Mouse (Mus musculus) monocyte, adult 5-6 weeks (primary cell): ENCODE data around the gene Dab1. TPM values are rescaled to one million over a fixed set of nuclear protein-coding genes. Genes with fewer than 3 reads are reported as not detected.

ENCODE experiments used
- ATAC-seq: fragments of 153-309, 156-312 bp; replicated peaks from 2 replicates; pipeline ENCODE4 v1.8.0; 2017; ENCODE audit warnings: mild to moderate bottlenecking; ENCODE audit not compliant: low TSS enrichment, insufficient number of reproducible peaks, severe bottlenecking, poor library complexity, low FRiP score
- total RNA-seq: library from RNA; stranded (forward); fragments of 200-1000, 200-491, 200-594 nt; gene quantifications from 3 replicates; pipeline ENCODE4 v1.2.3, GENCODE M21; 2017

The Dab1 gene
- total RNA-seq = not detected in 3 replicates

DNA sequence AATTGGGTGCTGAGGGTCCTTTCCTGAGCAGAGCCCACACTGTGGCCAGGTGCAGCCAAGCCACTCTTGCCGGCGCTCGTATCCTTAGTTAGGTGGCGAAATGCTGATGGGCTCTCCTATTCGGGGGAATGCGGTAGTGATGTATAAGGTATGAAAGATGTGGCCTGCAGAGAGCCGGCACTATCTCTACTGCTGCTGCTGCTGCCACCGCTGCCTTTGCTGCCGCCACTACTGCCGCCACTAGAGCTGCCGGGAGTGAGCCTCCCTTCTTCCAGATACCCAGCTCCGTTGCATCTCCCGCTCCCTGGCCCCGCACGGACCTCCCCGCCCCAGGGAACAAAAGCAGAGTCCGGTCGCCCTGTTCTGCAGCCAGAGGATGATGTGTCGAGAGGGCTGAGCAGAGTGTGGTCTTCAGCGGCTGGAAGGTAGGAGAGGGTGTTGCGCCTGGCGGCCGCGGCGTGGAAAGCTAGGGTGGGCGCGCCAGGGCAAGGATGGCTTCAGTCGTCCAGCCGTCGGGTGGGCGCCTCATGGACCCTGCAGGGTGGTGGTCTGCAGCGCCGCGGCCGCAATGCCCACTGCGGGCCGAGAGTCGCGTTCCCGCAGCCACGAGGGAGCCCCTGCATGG, at the start of gene Dab1:
Dab1 (plus strand) TSS at position 39 of the 625 bp plus-strand sequence.
- no peak for ATAC-seq

DNA sequence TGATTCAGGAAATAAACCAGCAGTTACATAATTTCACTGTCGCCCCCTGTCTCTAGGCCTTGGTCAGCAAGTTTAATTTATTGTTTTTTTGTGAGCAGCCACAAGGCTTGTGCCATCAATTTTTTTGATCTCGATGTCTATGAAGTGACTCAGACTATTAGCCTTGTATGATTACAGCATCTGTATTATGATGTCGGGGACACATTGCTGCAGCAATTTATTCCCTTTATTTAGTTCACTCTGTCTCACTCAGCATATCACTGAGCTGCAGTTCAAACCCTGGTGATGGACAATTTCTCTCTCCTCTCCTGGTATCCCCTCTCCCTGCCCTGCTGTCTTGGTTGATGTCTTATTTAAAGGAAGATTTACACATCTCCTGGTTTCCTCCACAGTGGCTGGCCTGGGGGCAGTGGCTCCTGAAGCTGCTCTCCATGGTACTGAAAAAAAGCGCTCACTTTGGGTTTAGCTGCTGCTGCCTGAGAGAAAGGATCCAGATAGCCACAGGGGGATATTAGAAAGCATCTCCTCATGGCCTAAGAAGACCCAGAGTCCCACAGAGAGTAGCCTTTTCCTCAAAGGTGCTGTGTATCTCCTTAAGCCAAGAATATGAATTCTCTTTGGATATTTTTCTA, 47.3 kb upstream of the Dab1 start:
- no peak for ATAC-seq

DNA sequence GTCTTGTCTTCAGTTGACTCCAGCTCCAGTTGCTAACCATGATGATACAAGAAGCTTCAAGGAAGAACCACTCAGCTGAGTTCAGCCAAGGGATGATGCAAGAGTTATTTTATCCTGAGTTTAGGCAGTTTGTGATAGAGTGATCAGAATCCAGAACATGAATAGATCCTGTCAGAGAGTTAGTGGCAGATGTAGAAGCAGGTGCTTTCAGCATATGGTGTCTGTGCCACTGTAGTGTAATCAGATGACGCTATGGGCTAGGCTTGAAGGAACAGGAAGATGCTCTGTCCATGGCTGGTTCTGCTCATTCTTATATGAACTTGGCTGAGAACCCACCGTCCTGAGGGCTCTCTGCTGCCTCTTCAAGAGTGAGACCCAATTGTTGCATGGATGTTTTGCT, 43.6 kb upstream of the Dab1 start:
- ATAC-seq = no peak

DNA sequence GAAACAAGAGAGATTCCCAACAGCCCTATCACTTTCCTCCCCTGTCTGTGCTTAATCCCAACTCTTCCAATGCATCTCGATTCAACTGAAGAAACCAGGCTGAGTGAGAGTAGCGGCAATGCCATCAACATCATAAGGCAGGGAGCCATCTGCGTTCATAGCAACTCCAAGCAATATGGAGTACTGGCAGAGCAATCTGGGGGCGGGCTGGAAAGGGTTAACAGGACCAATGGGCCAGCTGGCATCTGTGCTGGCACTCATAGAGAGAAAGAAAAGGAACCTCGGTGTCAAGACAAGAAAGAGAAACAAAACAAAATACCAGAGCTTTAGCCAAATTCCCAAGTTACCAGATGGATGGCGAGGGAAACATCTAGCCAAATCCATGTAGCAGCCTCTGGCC, 42.9 kb upstream of the Dab1 start:
- ATAC-seq = no peak

DNA sequence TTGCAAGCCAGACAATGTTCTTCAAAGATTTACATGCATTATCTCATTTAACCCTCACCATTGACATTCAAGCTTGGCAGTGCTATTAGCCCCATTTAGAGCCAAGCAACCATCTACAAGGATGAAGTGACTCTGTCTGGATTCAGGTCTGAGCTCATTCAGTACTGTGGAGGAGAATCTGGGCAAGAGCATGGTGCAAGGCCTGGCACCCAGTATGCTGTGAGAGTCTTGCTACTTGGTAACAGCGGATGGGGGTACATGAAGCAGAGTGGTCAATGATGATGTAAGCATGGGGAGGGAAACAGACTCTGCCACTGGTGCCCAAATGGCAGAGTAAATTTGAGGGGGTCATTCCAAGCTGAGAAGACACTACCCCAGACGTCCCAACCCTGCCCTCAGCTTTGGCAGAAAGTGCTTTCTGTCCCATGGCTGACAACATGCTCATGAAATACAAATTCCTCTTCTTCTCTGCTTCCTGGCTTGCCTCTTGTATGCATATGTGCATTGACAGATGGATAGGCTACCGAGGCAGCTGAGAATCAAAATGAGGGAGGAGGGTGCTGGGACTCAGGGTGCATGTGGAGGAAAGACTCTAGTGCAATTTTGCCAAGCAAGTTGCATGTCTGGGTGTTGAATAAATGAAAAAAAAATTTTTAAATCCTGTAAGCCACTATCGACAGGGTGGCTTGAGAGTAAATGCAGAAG, 41.9 kb upstream of the Dab1 start:
- ATAC-seq = no peak

DNA sequence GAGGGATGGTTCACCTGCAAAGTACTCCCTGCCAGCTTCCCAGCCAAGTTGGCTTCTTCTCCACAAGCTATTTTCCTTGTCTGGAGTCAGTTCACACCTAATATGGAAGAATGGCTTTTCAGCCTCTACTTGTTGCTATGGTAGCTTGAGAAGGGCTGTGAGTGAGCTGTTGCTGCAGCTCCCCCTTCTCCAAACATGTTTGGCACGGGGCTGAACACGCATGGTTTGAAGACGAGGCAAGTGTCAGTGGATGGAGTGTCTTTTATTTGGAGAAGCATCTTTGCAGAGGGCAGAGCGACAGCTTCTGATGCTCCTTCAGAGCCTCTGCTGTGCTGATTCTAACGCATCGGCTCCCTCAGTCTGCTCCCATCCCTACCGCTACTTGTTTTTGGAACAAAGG, 41.3 kb upstream of the Dab1 start:
- no peak for ATAC-seq

DNA sequence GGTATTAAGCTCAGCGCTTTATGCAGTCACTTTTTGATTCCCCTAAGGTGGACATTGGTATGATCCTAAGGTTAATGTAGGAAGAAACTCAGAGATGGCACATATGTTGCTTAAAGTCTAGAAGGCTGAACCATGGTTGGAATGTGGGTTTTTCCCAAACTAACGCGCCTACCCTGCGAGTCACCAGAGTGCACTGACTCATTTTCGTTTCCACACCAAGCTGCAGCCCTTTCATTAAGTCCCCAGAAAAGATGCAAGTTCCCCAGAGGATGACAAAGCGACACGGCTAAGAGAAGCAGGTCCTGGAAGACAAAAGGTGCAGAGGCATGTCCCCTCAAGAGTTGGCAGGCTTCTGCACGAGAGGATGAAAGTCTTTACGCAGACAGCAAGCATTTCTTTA, 39.1 kb upstream of the Dab1 start:
- ATAC-seq = no peak

DNA sequence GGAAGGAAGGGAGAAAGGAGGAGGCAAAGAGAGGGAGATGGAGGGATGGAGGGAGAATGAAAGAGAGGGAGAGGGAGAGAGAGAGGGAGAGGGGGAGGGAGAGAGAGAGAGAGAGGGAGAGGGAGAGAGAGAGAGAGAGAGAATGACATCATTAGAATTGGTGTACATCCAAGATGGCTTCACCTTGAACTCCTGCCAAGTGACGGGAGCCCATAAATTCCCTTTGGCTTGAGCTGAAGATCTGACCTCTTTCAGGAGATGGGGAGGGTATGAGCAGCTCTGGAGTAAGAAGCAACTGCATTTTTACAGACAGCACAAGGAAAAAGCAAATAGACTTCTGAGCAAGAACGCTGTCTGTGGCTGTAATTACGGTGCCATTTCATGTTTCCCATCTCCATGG, 4.1 kb upstream of the Dab1 start:
- ATAC-seq = no peak

DNA sequence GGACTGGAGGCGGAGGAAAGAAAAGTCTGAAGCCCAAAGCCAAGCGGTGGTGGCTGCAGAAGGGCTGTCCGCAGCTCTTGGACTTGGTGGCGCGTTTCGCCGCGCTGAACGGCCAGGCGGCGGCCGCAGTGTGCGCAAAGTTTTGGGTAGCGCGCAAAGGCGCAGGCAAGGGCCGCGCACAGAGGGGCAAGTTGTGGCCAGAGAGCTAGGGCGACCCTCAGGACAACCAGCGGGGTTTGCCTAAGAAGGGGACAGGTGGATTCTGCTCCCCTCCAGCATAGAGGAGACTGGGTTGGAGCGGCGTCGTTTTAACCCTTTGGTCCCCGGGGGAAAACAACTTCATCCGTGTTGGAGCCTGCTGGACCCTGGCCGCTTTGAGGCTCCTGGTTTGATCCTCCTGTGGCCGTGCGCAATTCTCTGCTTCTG, 800 bp downstream of the Dab1 start:
- ATAC-seq = no peak

DNA sequence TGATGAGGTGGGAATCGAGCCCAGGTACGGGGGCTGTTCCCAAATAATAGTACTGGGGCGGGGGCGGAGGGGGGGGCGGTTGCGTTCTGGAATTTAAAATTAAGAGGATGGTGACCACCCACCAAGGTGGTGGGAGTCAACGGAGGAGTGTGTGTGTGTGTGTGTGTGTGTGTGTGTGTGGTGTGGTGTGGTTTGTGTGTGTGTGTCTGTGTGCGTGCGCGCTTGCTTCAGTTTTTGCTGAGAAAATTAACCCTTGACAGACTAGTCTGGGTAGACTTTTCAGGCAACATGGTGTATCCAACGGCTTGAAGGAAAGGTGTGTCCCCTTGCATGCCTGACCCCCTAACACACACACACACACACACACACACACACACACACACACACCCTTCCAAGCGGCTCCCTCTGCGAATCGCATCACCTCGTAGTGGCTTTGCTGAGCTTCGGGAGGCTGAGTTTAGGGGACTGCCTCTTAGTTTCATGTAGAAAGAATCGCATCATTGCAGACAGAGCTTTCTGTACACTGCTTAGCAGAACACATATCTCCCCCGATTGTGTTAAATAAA, 1.5 kb downstream of the Dab1 start:
- ATAC-seq = no peak

DNA sequence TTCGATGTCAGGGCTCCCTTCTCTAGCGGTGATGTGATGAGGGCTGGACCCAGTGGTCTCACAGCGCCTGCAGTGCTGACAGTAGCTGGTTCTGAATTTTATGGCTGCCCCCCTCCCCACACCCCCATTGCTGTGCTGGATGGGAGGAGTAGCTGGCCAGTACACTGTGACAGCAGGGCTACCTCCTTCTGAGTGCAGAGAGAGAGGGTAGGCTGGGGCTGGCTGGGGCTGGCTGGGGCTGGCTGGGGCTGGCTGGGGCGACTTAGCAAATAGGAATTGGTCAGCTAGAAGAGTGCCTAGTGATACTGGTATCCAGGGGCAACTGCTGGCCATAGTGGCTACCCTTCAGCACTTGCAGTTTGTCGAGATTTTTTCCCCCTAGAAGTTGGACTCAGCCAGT, 2.4 kb downstream of the Dab1 start:
- no peak for ATAC-seq

DNA sequence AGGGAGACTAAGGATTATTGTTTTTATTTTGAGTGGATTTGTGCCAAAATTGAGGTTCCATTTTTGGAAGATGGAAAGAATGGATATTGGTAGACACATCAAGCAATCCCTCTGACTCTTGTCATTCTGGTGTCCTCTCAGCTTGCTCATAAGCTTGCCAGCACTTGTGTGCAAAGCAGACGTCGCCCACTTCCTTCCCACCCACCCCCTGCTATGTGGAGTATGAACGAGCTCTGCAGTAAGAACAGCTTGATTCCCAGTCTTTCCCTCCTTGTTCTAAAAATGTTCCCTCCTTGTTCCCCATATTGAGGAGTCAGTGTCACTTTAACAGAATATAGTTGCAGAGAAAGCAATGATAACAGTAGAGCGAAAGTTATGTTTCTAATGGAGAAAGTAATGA, 11.0 kb downstream of the Dab1 start:
- ATAC-seq = no peak

DNA sequence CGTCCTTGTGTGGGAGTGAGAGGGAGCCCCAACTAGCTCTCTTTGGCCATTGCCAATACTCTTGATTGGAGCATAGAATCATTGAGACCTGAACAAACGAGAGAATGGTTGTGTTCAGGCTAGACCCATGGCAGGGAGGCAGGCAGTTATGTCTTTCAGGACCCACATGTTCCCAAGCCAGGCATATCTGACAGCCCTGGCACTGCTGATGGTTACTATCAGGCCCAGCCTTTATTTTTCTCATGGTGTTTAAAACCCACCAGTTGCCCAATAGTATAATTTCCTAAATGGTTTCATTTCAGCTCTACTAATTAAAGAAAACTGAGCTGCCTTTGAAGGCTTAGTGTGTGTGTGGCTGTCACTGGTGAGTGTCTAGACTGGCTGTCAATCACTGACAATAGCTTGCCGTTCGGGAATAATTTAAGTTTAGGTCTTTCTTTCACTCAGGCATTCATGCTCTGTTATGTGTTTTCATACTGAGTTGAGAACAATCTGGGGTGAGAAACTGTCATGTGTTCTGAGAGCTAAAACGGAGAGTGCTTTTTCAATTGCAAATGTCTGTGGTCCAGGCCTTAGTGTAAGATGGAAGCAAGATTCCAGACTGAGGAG, 17.1 kb downstream of the Dab1 start:
- no peak for ATAC-seq

DNA sequence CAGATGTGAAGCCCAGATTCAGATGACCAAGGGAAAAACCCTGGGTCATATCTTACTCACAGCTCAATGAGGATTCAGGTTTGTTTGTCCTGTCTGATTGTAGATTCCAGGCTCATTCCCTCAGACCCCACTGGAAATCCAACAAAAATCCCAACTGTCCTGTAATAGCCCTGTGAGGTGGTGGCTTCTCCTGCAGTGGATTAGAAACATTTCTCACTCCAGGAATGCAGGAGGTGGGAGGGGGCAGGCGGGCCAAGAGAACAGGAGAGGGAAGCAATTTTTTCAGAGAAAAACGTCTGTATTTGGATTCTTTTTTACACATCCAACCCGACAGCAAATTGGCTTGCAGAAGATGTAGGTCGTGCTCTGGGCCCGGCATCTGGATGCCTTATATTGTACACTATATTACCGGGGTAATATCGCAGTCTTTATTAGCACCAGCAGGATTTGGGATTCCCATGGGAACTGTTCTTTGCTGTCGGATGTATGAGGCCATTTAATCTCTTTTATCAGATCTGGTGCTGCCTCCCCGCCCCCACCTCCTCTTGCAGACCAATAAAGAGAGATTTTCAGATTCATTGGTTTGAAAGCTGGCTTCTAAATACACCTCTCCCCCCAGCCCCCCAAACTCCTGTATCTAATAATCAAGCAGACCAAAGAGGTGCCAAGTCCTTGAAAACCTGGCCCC, 29.2 kb downstream of the Dab1 start:
- no peak for ATAC-seq

DNA sequence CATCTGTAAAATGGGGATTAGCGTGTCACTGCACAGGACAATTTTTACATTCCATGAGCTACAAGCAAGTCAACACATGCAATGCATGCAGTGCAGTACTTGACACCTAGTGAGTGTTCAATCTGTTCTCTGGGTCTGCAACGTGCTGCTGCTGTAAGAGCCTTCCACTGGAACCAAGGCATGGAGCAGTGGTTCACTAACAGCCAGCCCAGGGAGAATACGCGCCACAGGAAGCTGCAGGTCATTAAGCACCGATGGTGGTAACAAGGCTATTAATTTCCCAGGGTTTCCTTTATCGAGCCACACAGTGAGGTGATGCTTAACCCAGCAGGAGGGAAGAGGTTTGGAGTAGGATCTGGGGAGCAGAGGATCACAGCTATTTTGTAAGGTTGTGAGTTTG, 36.6 kb downstream of the Dab1 start:
- ATAC-seq = no peak

DNA sequence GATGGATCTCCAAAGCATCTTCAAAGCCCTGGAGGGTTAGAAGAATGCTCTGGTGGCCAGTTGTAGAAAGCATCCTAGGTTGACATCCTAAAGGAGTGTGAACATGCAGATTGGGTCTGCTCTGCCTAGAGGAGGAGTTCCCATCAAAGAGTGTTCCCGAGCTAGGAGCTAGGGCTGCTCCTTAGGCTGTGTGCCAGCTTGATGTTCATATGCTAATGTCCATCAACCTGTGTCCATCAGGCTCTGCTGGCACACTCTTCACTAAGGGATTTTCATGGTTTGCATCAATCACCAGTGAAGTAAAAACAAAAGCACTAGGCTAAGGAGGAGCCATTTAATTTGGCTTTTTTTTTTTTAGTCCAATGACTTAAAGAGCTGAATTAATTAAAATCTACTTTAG, 42.2 kb downstream of the Dab1 start:
- no peak for ATAC-seq

DNA sequence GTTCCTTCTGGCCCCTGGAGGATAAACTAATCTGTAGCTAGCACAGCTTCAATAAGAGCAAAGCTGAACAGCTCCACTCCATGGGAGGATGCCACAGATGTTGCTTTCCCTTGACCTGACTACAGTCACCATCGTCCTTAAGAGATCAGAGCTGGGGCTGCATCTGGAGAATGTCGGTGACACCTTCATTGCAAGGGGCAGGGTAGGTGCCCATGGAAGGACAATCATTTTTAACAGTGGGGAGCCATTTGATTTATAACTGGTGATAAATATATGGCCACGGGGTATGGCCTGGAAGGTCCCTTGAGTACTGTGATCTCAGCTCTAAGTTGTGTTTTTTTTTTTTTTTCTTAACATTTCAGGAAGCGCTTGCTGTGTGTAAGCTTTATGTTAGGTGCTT, 48.3 kb downstream of the Dab1 start:
- ATAC-seq = no peak

DNA sequence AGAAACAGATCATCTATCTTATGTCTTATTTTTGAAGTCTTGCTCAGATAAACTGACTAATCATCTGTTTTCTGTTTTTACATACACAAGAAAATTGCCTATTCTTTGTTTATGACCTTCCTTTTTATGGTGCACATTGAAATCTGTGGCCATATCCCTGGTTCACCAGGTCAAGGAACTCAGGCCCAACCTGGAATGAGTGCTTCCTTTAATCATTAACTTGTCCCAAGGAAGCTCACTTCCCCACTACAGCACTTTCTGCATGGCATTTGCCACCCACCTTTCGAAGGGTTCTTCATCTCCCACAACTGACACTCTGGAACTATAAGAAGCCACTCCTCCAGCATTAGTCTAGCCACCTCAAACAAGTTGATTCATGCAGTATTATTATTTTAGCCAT, 58.0 kb downstream of the Dab1 start:
- ATAC-seq = no peak

DNA sequence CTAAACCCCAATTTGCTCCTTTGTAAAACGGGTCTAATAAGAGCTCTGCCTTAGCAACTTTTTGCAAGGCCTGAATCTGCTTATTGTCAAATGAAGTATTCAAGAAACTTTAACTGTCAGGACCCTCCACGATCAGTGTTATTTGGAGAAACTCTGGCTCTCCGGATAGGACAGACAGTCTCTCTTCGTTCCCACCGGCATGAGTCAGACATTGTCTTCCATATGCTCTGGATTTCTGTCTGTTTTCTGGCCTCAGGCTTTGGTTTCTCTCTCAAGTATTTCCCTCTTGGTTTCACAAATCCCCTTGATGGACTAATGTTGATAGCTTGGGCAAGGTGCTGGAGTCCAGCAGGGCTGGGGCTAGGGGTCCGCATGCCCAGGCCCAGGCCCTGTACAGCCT, 59.3 kb downstream of the Dab1 start:
- ATAC-seq = no peak
